Mouse (Mus musculus) left cerebral cortex, adult 8-10 months (tissue): ENCODE measurements around the gene Tmem132d. TPM values are rescaled to one million over a fixed set of nuclear protein-coding genes. Genes with fewer than 3 reads are reported as not detected.
A peak's percentile ranks its signal among the peaks of the same experiment; 100 is the strongest.

Source experiments
- DNase-seq, 2 experiments: peaks; one replicate each; pipeline ENCODE4 v3.0.0; 2022; ENCODE audit warnings: low spot score in 2 of 2
- total RNA-seq, 4 experiments: library from RNA; stranded (reverse); gene quantifications; 2 replicates each; pipeline ENCODE4 v1.2.4; 2022

Tmem132d gene
- total RNA-seq, 4 experiments from 2014 or later, result 49.1 to 62.3 (median 54.6) TPM

- DNase-seq, result no peak
Measured at GRCm38 (mm10) chr5:128218281-128218680, 214.6 kb downstream of the Tmem132d start.

DNA sequence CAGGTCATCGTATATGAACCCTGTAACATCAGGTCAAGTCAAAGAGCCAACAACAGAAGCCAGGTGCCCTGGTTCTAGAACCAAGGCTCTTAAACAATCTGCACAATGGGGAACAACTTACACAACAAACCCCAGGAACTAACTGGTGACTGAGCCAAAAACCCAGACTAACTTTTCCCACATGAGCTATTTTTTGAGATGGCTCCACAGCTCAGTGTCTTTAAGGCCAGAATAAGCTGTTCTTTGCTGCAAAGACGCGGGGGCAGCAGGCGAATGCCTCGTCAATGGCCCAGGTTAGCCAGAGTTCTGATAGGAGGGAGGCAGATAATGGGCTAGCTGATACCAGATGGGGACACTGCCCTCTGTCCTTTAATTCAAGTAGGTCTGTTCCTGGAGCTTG is 221.8 kb downstream of the Tmem132d start:
- DNase-seq, result no peak

DNA sequence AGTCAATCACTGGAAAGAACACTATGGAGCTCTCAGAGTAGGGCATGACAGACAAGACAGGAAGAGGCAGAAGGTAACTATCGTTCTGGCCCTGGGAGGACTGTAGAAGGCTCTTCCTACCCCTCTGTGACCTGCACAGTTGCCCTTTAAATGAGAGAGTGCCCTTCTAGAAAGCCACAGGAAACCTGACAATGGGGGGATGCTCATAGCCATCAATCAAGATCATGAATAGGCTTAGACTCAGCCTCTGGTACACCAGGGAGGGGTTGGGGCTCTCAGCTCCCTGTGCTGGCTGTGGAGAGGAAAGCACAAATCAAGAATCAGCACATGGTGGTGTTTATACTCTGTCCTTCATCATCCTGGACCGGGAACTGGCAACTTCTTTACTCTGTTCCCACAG is 227.2 kb downstream of the Tmem132d start:
- DNase-seq, result no peak

- DNase-seq, result no peak
Measured at GRCm38 (mm10) chr5:128204685-128205320, 228.1 kb downstream of the Tmem132d start.

DNA sequence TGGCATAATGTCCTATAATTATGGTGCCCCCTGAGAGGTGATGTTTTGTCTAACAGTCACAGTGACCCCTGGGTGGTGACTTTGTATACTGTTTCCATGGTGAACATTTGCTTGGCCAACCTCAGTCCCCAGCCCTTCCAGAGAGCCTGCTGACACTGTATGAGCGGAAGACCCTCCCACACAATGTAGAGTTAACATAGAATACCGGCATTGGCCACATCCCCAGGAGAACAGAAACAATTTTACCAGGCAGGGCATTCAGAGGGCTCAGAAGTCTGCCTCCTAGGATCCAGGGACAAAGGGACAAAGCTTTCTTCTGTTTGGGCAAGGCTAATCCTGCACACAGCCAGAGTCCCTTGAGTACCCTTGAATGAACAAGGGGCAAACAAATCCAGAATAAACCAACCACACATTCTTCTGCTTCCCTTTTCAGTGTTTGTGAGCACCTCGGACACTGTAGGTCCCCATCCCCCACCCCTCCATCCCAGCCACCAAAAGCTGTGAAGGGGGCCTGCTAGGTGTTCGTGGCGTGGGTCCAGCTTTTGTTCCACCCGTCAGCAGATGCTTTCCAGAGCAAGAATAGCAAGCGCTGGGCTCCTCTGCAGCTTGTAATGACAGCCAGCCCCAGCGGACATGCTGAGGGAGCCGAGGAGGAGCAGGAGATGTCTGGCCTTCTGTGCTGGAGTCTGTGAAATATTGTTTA is 228.8 kb downstream of the Tmem132d start:
- DNase-seq, result peak in 1 of 2 experiments; percentile 31

DNA sequence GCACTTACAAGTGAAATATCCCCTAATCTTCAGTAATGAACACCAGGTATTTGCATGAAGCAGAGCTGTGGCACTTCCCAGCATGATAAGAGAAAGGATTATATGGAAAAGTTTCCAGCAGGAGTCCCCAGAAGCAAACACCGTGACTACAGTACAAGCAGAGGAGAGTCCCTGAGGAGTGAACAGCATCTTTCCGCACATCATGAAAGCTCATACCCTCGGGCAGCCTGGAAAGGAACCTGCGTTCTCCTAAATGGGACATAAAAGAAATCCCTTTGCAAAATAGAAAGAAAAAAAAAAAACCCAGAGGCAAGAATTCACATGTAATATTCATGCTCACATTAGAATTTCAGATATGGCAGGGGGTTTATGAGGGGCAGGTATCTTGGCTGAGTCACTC is 238.8 kb downstream of the Tmem132d start:
- DNase-seq, result no peak

- no peak for DNase-seq
Measured at GRCm38 (mm10) chr5:128192485-128193055, 240.3 kb downstream of the Tmem132d start.

GRCm38 (mm10) chr5:128191710-128192109 is 241.2 kb downstream of the Tmem132d start:
- no peak for DNase-seq

- DNase-seq, result no peak
Measured at GRCm38 (mm10) chr5:128190243-128190820, 242.5 kb downstream of the Tmem132d start.

DNA sequence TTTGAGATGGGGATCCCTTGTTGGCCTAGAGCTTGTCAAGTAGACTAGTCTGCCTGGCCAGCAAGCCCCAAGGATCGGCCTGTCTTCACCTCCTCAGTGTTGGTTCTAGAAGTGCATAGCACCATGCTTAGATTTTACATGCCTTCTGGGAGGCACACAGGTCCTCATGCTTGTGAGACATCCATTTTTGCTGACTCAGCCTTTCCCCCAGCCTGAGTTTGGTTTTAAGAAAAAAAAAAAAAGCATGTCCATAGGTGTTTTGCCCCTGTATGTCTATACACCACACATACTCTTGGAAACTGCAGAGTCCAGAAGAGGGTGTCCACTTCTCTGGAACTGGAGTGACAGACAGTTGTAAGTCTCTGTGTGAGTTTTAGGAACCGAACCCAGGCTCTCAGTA is 256.6 kb downstream of the Tmem132d start:
- no peak for DNase-seq

- DNase-seq, result no peak
Measured at GRCm38 (mm10) chr5:128158901-128159675, 273.8 kb downstream of the Tmem132d start.

- no peak for DNase-seq
Measured at GRCm38 (mm10) chr5:128151461-128151860, 281.4 kb downstream of the Tmem132d start.

DNA sequence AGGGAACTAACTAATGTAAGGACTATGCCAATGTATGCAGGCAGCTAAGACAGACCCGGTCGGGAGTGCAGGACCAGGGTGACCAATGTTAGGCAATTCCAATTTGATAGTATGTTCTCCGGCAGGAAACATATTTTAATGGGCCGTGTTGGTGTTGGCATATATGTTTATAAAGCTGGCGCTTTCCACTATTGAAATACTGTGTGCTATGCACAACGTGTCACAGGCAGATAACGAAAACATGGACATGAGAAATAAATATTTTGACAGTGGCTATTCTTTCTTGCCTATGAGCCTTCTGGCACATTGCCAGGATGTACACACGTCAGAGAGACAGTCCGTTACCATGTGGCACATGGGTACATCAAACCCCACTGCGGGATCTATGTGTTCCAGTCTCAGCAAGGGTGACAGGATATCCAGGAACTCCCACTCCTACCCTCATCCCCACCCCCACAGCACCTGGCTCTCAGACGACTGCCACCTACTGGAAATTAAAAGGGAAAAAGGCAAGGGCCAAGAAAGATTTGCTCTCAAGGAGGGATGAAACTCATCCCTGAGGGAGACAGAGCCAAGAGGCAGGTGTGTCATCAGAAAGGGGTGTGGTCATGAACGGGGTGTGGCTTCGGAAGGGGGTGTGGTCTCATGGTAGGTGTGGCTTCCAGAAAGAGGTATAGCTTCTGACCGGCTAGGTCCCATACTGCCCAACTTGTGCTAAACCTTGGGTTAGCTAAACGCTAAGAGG is 285.8 kb downstream of the Tmem132d start:
- no peak for DNase-seq

- DNase-seq, result peak; percentile 6 to 28
Measured at GRCm38 (mm10) chr5:128144799-128145198, 288.1 kb downstream of the Tmem132d start.

DNA sequence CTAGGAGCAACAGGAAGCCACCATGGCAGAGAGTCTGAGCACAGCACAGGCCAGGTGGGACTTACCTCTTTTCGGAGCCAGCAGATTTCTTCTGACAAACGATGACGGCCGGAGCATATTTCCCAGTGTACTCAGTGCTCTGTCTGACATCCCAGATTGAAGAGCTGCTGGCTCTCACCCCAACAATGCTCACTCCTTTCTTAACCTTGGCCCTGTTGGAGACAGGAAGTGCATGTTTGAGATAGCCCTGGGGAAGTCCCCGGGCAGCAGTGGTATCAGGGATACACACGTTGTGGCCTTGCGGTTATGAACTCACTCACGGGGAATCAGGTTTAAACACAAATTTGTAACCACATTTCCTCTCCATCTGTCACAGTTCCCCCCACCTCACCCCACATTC is 296.1 kb downstream of the Tmem132d start:
- DNase-seq, result no peak

- no peak for DNase-seq
Measured at GRCm38 (mm10) chr5:128122656-128123055, 310.2 kb downstream of the Tmem132d start.

DNA sequence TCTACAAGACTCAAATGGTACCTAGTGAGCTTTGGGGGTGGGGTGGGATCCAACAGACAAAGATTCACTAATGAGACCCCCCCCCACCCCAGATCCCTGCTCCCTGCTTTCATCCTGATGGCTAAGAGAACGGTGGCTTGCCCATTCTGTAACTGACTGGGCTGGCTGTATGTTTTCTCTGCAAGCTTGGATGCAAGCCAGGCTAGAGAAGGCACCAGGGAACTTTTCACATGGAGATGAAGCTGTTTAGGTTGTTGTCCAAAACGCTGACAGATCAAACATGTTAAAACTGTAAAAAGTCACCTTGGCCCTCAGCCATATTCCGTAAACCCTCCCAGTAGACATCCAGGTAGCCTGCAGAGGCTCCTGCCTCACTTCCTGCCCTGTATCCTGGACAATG is 313.7 kb downstream of the Tmem132d start:
- DNase-seq, result no peak

DNA sequence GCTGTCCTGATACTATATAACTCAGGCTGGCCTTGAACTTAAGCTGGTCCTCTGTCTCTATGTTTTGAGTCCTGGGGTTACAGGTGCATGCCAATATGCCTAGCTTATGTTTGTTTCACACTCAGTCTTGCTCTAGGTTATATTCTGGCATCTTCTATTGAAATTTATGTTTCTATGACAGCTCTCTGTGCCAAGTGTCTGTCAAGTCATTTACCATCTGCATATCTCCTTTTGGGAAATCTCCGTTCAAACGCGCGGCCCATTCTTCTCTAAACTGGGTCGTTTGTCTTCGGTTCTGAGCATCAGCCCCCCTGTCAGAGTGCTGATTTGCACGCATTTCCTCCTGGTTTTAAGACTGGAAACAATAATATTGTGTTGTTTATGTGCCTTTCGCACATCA is 319.8 kb downstream of the Tmem132d start:
- DNase-seq, result no peak

- DNase-seq, result no peak
Measured at GRCm38 (mm10) chr5:128112518-128112917, 320.4 kb downstream of the Tmem132d start.

- DNase-seq, result no peak
Measured at GRCm38 (mm10) chr5:128111664-128112063, 321.2 kb downstream of the Tmem132d start.

DNA sequence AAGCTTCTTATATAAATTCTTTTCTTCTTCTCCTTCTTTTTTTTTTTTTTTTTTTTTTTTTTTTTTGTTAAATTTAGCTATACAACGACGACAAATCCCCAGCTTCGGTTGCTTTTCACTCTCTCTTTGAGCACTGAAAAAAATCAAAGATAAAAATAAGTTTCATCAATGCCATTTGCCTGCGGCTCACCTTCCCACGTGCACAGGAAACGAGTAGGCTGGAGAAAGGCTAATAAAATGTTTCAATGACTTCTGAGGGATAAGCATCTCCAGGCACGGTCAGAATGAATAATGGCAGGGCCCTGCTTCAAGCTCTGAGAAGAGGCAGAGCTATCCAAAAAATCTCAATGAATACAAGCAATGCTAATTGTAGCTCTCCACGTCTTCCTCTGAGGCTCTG is 330.3 kb downstream of the Tmem132d start:
- peak in 1 of 2 experiments; percentile 20 for DNase-seq
